Mouse (Mus musculus) liver, postnatal 0 days (tissue): ENCODE data around the gene H3f3b.

Experiments used
- CTCF ChIP-seq: sonication (generic); IDR thresholded peaks from 2 replicates; pipeline ENCODE4 v1.5.1; 2016; ENCODE audit warnings: antibody characterized with exemption, low read depth
- EP300 ChIP-seq: IDR thresholded peaks from 2 replicates; pipeline ENCODE4 v1.6.1; 2016; ENCODE audit warnings: antibody characterized with exemption, low read depth, mild to moderate bottlenecking

- TF ChIP-seq EP300, result no peak
- no peak for TF ChIP-seq CTCF
These were observed 18.1 kb downstream of the H3f3b start for GRCm38 (mm10) chr11:116009661-116010060.
